Mouse (Mus musculus): ENCODE data around the gene Catsper4. TPM values are rescaled to one million over a fixed set of nuclear protein-coding genes. Genes with fewer than 3 reads are reported as not detected.
"Not testable (repeated sequence)": the region's sequence is repeated elsewhere in the genome, so short reads cannot be mapped to it uniquely, and the experiment has no call there.

Catsper4 gene
- polyA plus RNA-seq (2015; fragmentation: Nextera tagmentation; extraction: Ambion mirVana) = not detected in 2 replicates

DNA sequence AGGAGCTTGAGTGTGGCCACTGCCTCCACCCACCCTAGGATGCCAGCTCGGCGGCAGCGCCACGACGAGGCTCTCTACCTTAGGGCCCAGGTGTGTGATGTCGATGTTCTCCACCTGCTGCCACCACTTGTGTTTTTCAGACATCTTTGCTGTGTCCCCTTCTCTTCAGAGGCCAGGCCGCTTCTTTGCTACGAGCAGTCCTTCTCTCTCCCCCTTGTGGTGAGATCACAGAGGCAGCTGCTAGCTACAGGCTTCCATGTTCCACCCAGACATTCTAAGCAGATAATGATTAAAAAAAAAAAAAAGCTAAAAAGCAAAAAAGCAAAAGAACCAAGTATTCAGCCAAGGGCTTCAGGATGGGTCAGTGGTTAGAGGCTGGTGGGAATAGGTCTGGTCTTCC, at the start of gene Catsper4:
Gene Catsper4, minus strand, starts transcription at position 190 of the 400 bp plus-strand sequence.
- no peak within 1 kb of the TSS for H3K27ac ChIP-seq (ENCODE audit: low read depth, low read length)
- H3K4me2 ChIP-seq (ENCODE audit: low read length) = no peak within 1 kb of the TSS
- WGBS = 76% methylated on average over 8 of the region's 8 CpGs
- ATAC-seq = no peak
- no peaks in the 10 kb centered on the region for H3K9me3 ChIP-seq (ENCODE audit: control insufficient read depth, low read length)
- H3K36me3 ChIP-seq (ENCODE audit: control insufficient read depth, insufficient read depth, low read length) = no peaks in the 10 kb centered on the region
- no peaks in the 10 kb centered on the region for H3K4me1 ChIP-seq (ENCODE audit: control insufficient read depth, insufficient read depth, low read depth, low read length)
- no peaks in the 10 kb centered on the region for H3K27me3 ChIP-seq (replicated peaks; ENCODE audit: control insufficient read depth, insufficient read depth, low read length)
- H3K4me3 ChIP-seq (ENCODE audit: low read length) = no peak within 1 kb of the TSS
- H3K9ac ChIP-seq (ENCODE audit: low read depth, low read length) = no peak within 1 kb of the TSS

DNA sequence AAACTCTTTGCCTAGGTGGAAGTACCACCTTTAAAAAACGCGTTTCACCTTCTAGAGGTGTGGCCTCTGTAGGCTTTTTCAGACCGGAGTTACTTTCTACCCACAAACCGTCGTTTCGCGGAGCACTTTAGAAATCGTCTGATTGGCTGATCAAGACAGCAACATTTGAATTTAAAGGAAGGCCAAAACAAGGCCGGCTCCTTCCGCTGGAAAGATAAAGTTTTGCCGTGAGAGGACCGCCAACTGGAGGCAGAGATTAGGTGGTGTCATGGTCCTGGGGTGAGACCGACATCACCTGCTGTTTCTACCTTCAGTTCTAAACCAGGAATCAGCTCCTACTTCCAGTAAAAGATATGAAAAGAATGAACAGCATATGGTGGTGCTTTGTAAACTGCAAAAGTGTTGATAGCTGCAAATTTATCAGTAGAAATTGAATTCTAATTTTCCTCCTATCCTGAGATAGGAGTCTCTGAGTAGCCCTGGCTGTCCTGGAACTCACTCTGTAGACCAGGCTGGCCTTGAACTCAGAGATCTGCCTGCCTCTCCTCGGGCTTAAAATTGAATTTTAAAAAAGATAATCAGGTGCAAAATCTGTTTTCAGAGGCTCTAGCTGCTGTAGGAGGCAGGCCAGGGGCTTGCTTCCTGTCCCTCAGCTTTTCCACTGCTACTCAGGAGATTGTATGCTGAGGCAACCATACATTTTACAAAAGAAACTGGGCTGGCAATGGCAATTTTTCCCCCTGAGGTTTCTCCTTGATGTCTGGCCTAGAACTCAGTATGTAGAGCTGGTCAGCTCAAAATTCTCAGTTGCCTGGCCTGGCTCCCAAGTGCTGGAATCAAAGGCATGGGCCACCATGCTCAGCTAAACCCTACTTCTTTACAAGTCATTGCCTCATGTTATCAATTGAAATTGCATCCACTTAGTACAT, 46.5 kb upstream of the Catsper4 start:
- H3K4me3 ChIP-seq (ENCODE audit: low read length) = no peak overlapping the region
- 10% methylated on average over 14 of the region's 14 CpGs for WGBS
- H3K36me3 ChIP-seq (ENCODE audit: control insufficient read depth, insufficient read depth, low read length) = peaks cover 11% of the 10 kb centered on the region
- ATAC-seq = no peak
- H3K4me1 ChIP-seq (ENCODE audit: control insufficient read depth, insufficient read depth, low read depth, low read length) = no peaks in the 10 kb centered on the region
- no peak overlapping the region for H3K9ac ChIP-seq (ENCODE audit: low read depth, low read length)
- no peaks in the 10 kb centered on the region for H3K9me3 ChIP-seq (ENCODE audit: control insufficient read depth, low read length)
- H3K27ac ChIP-seq (ENCODE audit: low read depth, low read length) = no peak overlapping the region
- H3K27me3 ChIP-seq (replicated peaks; ENCODE audit: control insufficient read depth, insufficient read depth, low read length) = no peaks in the 10 kb centered on the region
- H3K4me2 ChIP-seq (ENCODE audit: low read length) = peak overlapping the region; percentile 25

DNA sequence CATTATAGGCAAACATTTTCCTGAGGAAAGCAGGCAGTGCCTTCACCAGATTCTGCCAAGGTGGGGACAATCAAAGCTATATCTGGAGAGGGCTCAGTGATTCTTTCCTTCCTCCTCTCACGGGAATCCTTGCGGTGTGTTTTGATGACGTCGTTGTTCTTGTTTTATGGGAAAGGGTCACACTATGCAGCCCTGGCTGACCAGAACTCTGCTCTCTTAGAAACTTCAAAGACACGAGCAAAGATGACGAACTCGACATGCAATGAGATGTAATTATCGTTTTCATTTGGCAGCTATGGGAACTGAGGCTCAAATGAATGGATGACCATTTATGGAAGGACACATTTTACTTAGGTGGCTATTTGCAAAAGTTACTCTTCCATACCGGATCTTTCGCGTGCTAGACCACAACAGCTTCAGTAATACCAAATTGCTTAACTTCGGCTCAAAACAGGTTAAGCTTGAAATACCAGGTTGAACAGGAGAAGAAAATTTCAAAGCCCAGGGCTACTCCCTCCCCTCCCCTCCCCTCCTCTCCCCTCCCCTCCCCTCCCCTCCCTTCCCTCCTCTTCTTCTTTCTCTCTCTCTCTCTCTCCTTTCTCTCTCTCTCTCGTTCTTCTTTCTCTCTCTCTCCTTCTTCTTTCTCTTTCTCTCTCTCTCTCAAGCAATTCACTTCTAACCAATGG, 45.7 kb upstream of the Catsper4 start:
- Histone ChIP-seq H3K36me3 (ENCODE audit: control insufficient read depth, insufficient read depth, low read length) (peaks cover 6% of the 10 kb centered on the region), H3K27me3 (replicated peaks; ENCODE audit: control insufficient read depth, insufficient read depth, low read length) (no peaks in the 10 kb centered on the region), H3K4me2 (ENCODE audit: low read length) (peak overlapping the region; percentile 25), H3K9me3 (ENCODE audit: control insufficient read depth, low read length) (no peaks in the 10 kb centered on the region), H3K27ac (ENCODE audit: low read depth, low read length) (no peak overlapping the region), H3K4me1 (ENCODE audit: control insufficient read depth, insufficient read depth, low read depth, low read length) (no peaks in the 10 kb centered on the region), H3K9ac (ENCODE audit: low read depth, low read length) (no peak overlapping the region), H3K4me3 (ENCODE audit: low read length) (no peak overlapping the region)
- ATAC-seq = no peak
- 34% methylated on average over 13 of the region's 13 CpGs for WGBS

DNA sequence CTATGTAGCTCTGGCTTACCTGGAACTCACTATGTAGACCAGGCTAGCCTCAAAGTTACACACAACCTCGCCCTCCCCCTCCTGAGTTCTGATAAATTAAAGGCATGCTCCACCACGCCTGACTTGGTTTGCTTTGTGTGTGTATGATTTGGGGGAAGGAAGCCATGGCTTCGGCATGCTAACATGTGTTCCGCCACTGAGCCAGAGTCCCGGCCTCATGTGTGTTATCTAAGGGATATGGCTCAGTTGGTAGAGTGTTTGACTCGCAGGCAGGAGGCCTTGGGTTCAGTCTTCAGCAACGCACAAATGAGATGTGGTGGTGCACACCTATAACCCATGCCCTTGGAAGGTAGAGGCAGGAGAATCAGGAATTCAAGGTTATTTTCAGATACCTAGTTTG, 44.8 kb upstream of the Catsper4 start:
- H3K9ac ChIP-seq (ENCODE audit: low read depth, low read length) = no peak overlapping the region
- H3K36me3 ChIP-seq (ENCODE audit: control insufficient read depth, insufficient read depth, low read length) = peaks cover 5% of the 10 kb centered on the region
- no peak for ATAC-seq
- 81% methylated on average over 7 of the region's 7 CpGs for WGBS
- H3K4me2 ChIP-seq (ENCODE audit: low read length) = no peak overlapping the region
- H3K4me3 ChIP-seq (ENCODE audit: low read length) = no peak overlapping the region
- no peaks in the 10 kb centered on the region for H3K4me1 ChIP-seq (ENCODE audit: control insufficient read depth, insufficient read depth, low read depth, low read length)
- no peaks in the 10 kb centered on the region for H3K27me3 ChIP-seq (replicated peaks; ENCODE audit: control insufficient read depth, insufficient read depth, low read length)
- H3K9me3 ChIP-seq (ENCODE audit: control insufficient read depth, low read length) = no peaks in the 10 kb centered on the region
- no peak overlapping the region for H3K27ac ChIP-seq (ENCODE audit: low read depth, low read length)

DNA sequence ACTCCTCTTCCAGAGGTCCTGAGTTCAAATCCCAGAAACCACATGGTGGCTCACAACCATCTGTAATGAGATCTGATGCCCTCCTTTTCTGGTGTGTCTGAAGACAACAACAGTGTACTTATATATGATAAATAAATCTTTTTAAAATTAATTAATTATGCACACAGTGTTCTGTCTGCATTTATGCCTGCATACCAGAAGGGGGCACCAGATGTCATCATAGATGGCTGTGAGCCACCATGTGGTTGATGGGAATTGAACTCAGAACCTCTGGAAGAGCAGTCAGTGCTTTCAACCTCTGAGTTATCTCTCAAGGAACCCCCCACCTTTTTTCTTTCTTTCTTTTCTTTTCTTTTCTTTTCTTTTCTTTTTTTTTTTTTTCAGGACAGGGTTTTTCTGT, 42.4 kb upstream of the Catsper4 start:
- H3K4me3 ChIP-seq (ENCODE audit: low read length); ATAC-seq; H3K9me3 ChIP-seq (ENCODE audit: control insufficient read depth, low read length); H3K4me2 ChIP-seq (ENCODE audit: low read length); H3K27me3 ChIP-seq (replicated peaks; ENCODE audit: control insufficient read depth, insufficient read depth, low read length); H3K9ac ChIP-seq (ENCODE audit: low read depth, low read length); H3K27ac ChIP-seq (ENCODE audit: low read depth, low read length); H3K36me3 ChIP-seq (ENCODE audit: control insufficient read depth, insufficient read depth, low read length); H3K4me1 ChIP-seq (ENCODE audit: control insufficient read depth, insufficient read depth, low read depth, low read length): not testable (repeated sequence)

DNA sequence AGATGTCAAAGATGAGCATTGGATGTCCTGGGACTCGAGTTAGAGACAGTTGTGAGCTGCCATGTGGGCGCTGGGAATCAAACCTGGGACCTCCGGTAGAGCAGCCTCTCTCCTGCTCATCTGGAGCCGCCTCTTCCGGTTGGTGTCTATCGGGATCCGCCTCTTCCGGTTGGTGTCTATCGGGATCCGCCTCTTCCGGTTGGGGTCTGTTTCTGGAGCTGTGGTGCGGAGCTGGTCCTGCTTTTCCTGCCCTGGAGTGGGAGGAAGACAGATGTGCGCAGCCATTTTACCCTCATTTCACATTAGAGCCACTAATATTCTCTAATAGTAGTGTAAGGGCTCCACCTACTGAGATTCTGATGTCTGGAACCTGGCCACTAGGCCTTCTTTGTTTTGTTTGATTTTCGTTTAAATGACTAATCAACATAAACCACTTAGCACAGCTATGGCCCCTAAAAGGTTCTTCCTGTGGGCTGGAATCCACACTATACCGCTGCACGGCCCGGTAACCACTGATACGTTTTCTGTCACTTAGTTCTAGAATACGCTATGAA, 41.0 kb upstream of the Catsper4 start:
- Histone ChIP-seq H3K27me3 (replicated peaks; ENCODE audit: control insufficient read depth, insufficient read depth, low read length) (no peaks in the 10 kb centered on the region), H3K9ac (ENCODE audit: low read depth, low read length) (no peak overlapping the region), H3K4me3 (ENCODE audit: low read length) (no peak overlapping the region), H3K4me1 (ENCODE audit: control insufficient read depth, insufficient read depth, low read depth, low read length) (no peaks in the 10 kb centered on the region), H3K9me3 (ENCODE audit: control insufficient read depth, low read length) (no peaks in the 10 kb centered on the region), H3K36me3 (ENCODE audit: control insufficient read depth, insufficient read depth, low read length) (no peaks in the 10 kb centered on the region), H3K27ac (ENCODE audit: low read depth, low read length) (no peak overlapping the region), H3K4me2 (ENCODE audit: low read length) (no peak overlapping the region)
- no peak for ATAC-seq
- 84% methylated on average over 19 of the region's 19 CpGs for WGBS

DNA sequence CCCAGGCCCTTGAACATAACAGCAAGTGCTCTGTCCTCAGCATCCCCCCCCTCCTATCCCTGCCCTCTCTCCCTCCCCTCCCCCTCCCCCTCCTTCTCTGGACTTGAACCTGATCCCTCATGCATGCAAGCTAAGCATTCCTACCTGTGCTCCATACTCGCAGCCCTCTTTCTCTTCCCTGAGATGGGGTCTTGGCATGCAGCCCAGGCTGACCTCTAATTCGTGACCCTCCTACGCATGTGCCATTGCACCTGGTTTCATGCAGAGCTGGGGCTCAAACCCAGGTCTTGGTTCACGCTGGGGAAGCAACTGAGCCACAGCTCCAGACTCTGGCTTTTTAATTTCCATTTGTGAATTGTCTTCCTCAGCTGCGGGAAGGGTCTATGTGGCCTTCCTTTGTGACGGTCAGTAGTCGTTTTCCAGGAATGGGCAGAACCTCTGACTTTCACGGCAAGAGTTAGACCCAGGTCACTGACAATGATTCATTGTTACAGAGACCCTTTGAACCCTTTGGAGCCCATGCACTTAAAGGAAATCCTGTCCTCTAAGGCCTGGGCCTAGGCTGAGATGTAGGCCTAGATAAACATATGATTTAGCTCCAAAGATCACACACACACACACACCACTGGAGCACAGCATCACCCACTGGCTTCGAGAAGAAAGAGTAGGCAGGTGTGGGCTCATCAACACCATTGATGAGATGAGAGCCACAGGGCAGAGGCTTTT, 38.8 kb upstream of the Catsper4 start:
- Histone ChIP-seq H3K9me3 (ENCODE audit: control insufficient read depth, low read length) (no peaks in the 10 kb centered on the region), H3K4me3 (ENCODE audit: low read length) (no peak overlapping the region)

DNA sequence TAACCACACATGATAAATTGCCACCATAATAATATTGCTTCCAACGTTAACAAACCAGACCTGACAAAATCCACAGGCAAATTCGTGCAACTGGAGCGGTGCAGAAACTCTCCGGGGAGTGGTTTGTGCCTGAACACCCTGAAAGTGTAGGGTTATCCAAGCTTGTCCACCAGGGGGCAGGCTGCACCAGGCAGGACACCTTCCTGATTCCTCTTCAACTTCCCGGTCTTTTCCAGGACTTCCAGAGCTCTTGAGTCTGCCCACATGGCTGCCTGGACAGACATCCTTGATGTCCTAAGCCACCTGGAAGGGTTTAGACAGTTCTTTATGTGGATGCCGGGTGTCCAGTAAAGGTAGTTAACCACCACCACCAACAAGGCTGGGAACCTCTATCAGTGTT, 36.0 kb upstream of the Catsper4 start:
- Histone ChIP-seq H3K9me3 (ENCODE audit: control insufficient read depth, low read length) (no peaks in the 10 kb centered on the region), H3K27me3 (replicated peaks; ENCODE audit: control insufficient read depth, insufficient read depth, low read length) (no peaks in the 10 kb centered on the region), H3K4me2 (ENCODE audit: low read length) (no peak overlapping the region), H3K9ac (ENCODE audit: low read depth, low read length) (no peak overlapping the region), H3K4me3 (ENCODE audit: low read length) (no peak overlapping the region), H3K4me1 (ENCODE audit: control insufficient read depth, insufficient read depth, low read depth, low read length) (no peaks in the 10 kb centered on the region), H3K36me3 (ENCODE audit: control insufficient read depth, insufficient read depth, low read length) (no peaks in the 10 kb centered on the region), H3K27ac (ENCODE audit: low read depth, low read length) (no peak overlapping the region)
- 40% methylated on average over 6 of the region's 6 CpGs for WGBS
- no peak for ATAC-seq

More for the DNA sequence above, 38.8 kb upstream of the Catsper4 start:
- H3K9ac ChIP-seq (ENCODE audit: low read depth, low read length) = no peak overlapping the region
- H3K36me3 ChIP-seq (ENCODE audit: control insufficient read depth, insufficient read depth, low read length) = no peaks in the 10 kb centered on the region
- H3K27me3 ChIP-seq (replicated peaks; ENCODE audit: control insufficient read depth, insufficient read depth, low read length) = no peaks in the 10 kb centered on the region
- no peak overlapping the region for H3K4me2 ChIP-seq (ENCODE audit: low read length)
- WGBS = 60% methylated on average over 9 of the region's 9 CpGs
- no peak for ATAC-seq
- no peaks in the 10 kb centered on the region for H3K4me1 ChIP-seq (ENCODE audit: control insufficient read depth, insufficient read depth, low read depth, low read length)
- H3K27ac ChIP-seq (ENCODE audit: low read depth, low read length) = no peak overlapping the region

DNA sequence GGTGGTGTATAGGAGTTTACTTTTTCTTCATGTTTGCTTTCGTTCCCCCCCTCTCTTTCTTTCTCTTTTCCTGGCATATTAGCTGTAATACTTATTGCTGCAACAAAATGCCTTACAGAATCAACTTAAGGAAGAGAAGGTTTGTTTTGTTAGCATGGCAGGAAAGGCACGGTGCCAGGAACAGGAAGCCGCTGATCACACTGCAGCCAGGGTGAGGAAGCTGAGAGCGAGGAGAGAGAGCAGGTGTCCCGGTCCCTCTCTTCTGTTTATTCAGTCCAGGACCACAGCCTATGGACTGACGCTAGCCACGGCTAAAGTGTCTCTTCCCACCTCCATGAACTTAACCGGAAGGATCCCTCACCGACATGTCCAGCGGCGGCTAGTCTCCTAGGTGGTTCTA, 31.2 kb upstream of the Catsper4 start:
- ATAC-seq = no peak
- WGBS = 68% methylated on average over 11 of the region's 11 CpGs
- Histone ChIP-seq H3K4me3 (ENCODE audit: low read length) (no peak overlapping the region), H3K9ac (ENCODE audit: low read depth, low read length) (no peak overlapping the region), H3K9me3 (ENCODE audit: control insufficient read depth, low read length) (no peaks in the 10 kb centered on the region), H3K27me3 (replicated peaks; ENCODE audit: control insufficient read depth, insufficient read depth, low read length) (peaks cover 13% of the 10 kb centered on the region), H3K4me2 (ENCODE audit: low read length) (no peak overlapping the region), H3K36me3 (ENCODE audit: control insufficient read depth, insufficient read depth, low read length) (no peaks in the 10 kb centered on the region), H3K4me1 (ENCODE audit: control insufficient read depth, insufficient read depth, low read depth, low read length) (peaks cover 6% of the 10 kb centered on the region), H3K27ac (ENCODE audit: low read depth, low read length) (no peak overlapping the region)

All from hindbrain, embryonic 16.5 days (tissue).